Mouse (Mus musculus) bone marrow, adult 2 months (tissue): Measurements from ENCODE around the gene Nrap.
"Not testable (repeated sequence)": the region's sequence is repeated elsewhere in the genome, so short reads cannot be mapped to it uniquely, and the experiment has no call there.

Source experiments
- CTCF ChIP-seq: fragments of 200-500 bp; IDR thresholded peaks from 2 replicates; pipeline ENCODE4 v1.5.1; 2011; ENCODE audit warnings: low read length, control low read depth; ENCODE audit not compliant: control insufficient read depth, insufficient read depth
- POLR2A ChIP-seq: fragments of 200-500 bp; IDR thresholded peaks from 2 replicates; pipeline ENCODE4 v1.6.1; 2011; ENCODE audit warnings: low read depth, mild to moderate bottlenecking, control low read depth, low read length, borderline replicate concordance; ENCODE audit not compliant: control insufficient read depth

- not testable (repeated sequence) for TF ChIP-seq CTCF, POLR2A
These were observed 20.0 kb upstream of the Nrap start for GRCm38 (mm10) chr19:56409884-56410283.
